Mouse (Mus musculus) limb, embryonic 15.5 days (tissue): Measurements from ENCODE around the gene Galnt2. TPM values are rescaled to one million over a fixed set of nuclear protein-coding genes. Genes with fewer than 3 reads are reported as not detected.

Experiments
- ATAC-seq: fragments of 200-750 bp; cut with Nextera tagmentation; 2 replicates; pipeline ENCODE4 v1.8.0; 2017; ENCODE audit warnings: low read depth, moderate TSS enrichment; ENCODE audit not compliant: insufficient number of reproducible peaks, low FRiP score, low TSS enrichment
- H3K27ac ChIP-seq: fragments of 300-500 bp; sonication (generic); 2 replicates; pipeline ENCODE4 v1.5.1; 2015; ENCODE audit warnings: moderate library complexity, mild to moderate bottlenecking, inconsistent platforms
- H3K27me3 ChIP-seq: fragments of 300-500 bp; sonication (generic); 2 replicates; pipeline ENCODE4 v1.6.1; 2015; ENCODE audit warnings: inconsistent platforms
- H3K36me3 ChIP-seq: fragments of 300-500 bp; sonication (generic); 2 replicates; pipeline ENCODE4 v1.6.1; 2015; ENCODE audit warnings: inconsistent platforms
- H3K4me1 ChIP-seq: fragments of 300-500 bp; sonication (generic); 2 replicates; pipeline ENCODE4 v1.6.1; 2015; ENCODE audit warnings: inconsistent platforms
- H3K4me2 ChIP-seq: fragments of 300-500 bp; sonication (generic); 2 replicates; pipeline ENCODE4 v1.6.1; 2015; ENCODE audit warnings: mild to moderate bottlenecking, inconsistent platforms
- H3K4me3 ChIP-seq: fragments of 300-500 bp; sonication (generic); 2 replicates; pipeline ENCODE4 v1.5.1; 2015; ENCODE audit warnings: mild to moderate bottlenecking, inconsistent platforms
- H3K9ac ChIP-seq: fragments of 300-500 bp; sonication (generic); 2 replicates; pipeline ENCODE4 v1.6.1; 2015; ENCODE audit warnings: inconsistent platforms
- H3K9me3 ChIP-seq: fragments of 300-500 bp; sonication (generic); 2 replicates; pipeline ENCODE4 v1.6.1; 2016; ENCODE audit warnings: inconsistent platforms
- WGBS: fragments of 180-500 bp; shearing (Covaris S2); methylation state at CpG from one replicate; pipeline ENCODE4 v1.1.7; 2015; 5-methylcytosine and 5-hydroxymethylcytosine counted together
- polyA plus RNA-seq: library from polyadenylated mRNA; unstranded; fragments of >200 nt; fragmentation: Nextera tagmentation; extraction: Ambion mirVana; gene quantifications from 2 replicates; pipeline ENCODE4 v1.2.1, GENCODE M21; 2015

Galnt2 gene
- polyA plus RNA-seq, 1 experiment from 2014 or later, result 53.1 TPM

- no peaks in the 10 kb centered on the region for H3K9me3 ChIP-seq
- peaks cover 13% of the 10 kb centered on the region for H3K4me1 ChIP-seq
- H3K4me2 ChIP-seq, result no peak overlapping the region
- no peak overlapping the region for H3K9ac ChIP-seq
- no peak overlapping the region for H3K4me3 ChIP-seq
- no peak overlapping the region for H3K27ac ChIP-seq
- H3K27me3 ChIP-seq, result no peaks in the 10 kb centered on the region
- no peak for ATAC-seq
- H3K36me3 ChIP-seq, result no peaks in the 10 kb centered on the region
- 85% methylated on average over 11 of the region's 11 CpGs for WGBS
These were observed 158.3 kb downstream of the Galnt2 start for GRCm38 (mm10) chr8:124389495-124389894.

GRCm38 (mm10) chr8:124391191-124391590 is 160.0 kb downstream of the Galnt2 start:
- no peak for ATAC-seq
- WGBS, result 81% methylated on average over 7 of the region's 7 CpGs
- H3K4me3 ChIP-seq, result no peak overlapping the region

DNA sequence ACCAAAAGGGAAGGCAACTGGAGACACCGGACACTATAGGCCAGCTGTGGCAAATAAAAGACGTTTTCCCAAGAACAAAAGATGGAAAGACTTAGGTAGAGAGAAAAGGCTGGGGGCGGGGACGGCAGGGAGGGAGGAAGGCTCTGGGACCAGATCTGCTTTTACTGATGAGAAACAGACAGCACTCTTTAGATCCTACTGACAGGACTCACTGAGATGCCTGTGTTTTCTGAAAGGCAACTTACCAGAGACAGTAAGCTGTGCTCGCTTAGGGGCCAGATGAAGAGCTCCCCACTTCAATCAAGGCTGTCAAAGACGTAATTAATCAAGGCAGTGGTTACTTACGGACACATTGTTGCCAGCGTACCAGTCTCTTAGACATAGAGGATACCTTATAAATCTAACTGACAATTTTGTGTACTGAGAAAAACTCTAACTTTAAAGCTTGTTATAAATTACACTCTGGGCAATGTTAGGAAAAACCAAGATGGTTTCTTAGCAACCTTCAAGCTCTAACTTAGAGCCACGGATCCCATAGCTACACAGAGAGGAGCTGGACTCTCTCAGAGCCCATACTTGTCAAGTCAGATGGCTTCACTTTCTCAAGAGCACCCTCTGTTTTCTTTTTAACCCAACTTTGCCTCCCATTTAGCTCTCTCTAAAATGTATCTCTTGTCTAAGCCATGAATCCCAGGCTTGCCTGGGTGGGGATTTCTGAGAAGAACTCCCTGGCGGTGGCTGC is 161.3 kb downstream of the Galnt2 start:
- no peaks in the 10 kb centered on the region for H3K36me3 ChIP-seq
- H3K27ac ChIP-seq, result peak overlapping the region; percentile 74
- H3K4me3 ChIP-seq, result no peak overlapping the region
- H3K9ac ChIP-seq, result no peak overlapping the region
- peaks cover 16% of the 10 kb centered on the region for H3K4me1 ChIP-seq
- WGBS, result 34% methylated on average over 10 of the region's 10 CpGs
- no peaks in the 10 kb centered on the region for H3K27me3 ChIP-seq
- H3K9me3 ChIP-seq, result no peaks in the 10 kb centered on the region
- ATAC-seq, result no peak
- no peak overlapping the region for H3K4me2 ChIP-seq

More at GRCm38 (mm10) chr8:124391191-124391590, 160.0 kb downstream of the Galnt2 start:
- Histone ChIP-seq H3K9ac (no peak overlapping the region), H3K27me3 (no peaks in the 10 kb centered on the region), H3K9me3 (no peaks in the 10 kb centered on the region), H3K4me2 (no peak overlapping the region), H3K27ac (no peak overlapping the region), H3K4me1 (peaks cover 13% of the 10 kb centered on the region), H3K36me3 (no peaks in the 10 kb centered on the region)

- no peaks in the 10 kb centered on the region for H3K27me3 ChIP-seq
- no peak overlapping the region for H3K4me2 ChIP-seq
- H3K9me3 ChIP-seq, result no peaks in the 10 kb centered on the region
- H3K4me1 ChIP-seq, result peaks cover 19% of the 10 kb centered on the region
- ATAC-seq, result no peak
- no peak overlapping the region for H3K9ac ChIP-seq
- no peak overlapping the region for H3K4me3 ChIP-seq
- peak overlapping the region; percentile 74 for H3K27ac ChIP-seq
- WGBS, result 76% methylated on average over 5 of the region's 5 CpGs
- no peaks in the 10 kb centered on the region for H3K36me3 ChIP-seq
These were observed 161.8 kb downstream of the Galnt2 start for GRCm38 (mm10) chr8:124393013-124393412.

DNA sequence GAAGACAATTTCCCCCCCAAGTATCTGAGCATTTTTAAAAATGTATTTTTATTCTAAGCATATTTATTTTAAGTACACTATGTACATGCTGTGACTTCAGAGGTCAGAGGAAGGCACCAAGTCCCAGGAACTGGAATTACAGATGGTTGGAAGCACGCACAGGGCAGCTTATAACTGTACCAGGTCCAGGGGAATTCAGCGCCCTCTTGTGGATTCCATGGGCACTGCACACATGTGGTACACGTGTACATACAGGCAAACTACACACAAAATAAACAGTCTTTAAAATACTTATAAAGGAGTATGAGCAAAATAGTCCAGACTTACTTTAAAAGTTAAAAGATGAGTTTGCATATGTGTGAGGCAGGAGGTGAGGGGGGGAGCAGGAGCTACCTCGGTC is 162.7 kb downstream of the Galnt2 start:
- ATAC-seq, result no peak

GRCm38 (mm10) chr8:124394951-124395350 is 163.8 kb downstream of the Galnt2 start:
- H3K36me3 ChIP-seq, result no peaks in the 10 kb centered on the region
- H3K4me1 ChIP-seq, result peaks cover 19% of the 10 kb centered on the region
- ATAC-seq, result no peak
- no peak overlapping the region for H3K4me3 ChIP-seq
- H3K9ac ChIP-seq, result no peak overlapping the region
- H3K27me3 ChIP-seq, result no peaks in the 10 kb centered on the region
- WGBS, result 76% methylated on average over 7 of the region's 7 CpGs
- H3K27ac ChIP-seq, result no peak overlapping the region
- no peaks in the 10 kb centered on the region for H3K9me3 ChIP-seq
- H3K4me2 ChIP-seq, result no peak overlapping the region

More for the DNA sequence above, 162.7 kb downstream of the Galnt2 start:
- Histone ChIP-seq H3K27ac (no peak overlapping the region), H3K36me3 (no peaks in the 10 kb centered on the region), H3K9me3 (no peaks in the 10 kb centered on the region), H3K4me2 (no peak overlapping the region), H3K9ac (no peak overlapping the region), H3K27me3 (no peaks in the 10 kb centered on the region), H3K4me3 (no peak overlapping the region), H3K4me1 (peaks cover 19% of the 10 kb centered on the region)
- 78% methylated on average over 4 of the region's 4 CpGs for WGBS

Other genes starting within 250 kb of the Galnt2 start
- gene Abcb10, start 248.3 kb upstream of the Galnt2 start, polyA plus RNA-seq, result 14.2 and 17.7 TPM in 2 replicates
- gene Taf5l, start 210.0 kb upstream of the Galnt2 start, polyA plus RNA-seq, result 30.1 and 34.4 TPM in 2 replicates
- 4.7 and 5.0 TPM in 2 replicates for gene Urb2, start 209.9 kb upstream of the Galnt2 start, polyA plus RNA-seq
- 2.2 and 2.3 TPM in 2 replicates for gene Pgbd5, start 208.3 kb downstream of the Galnt2 start, polyA plus RNA-seq